Mouse (Mus musculus) C2C12 (cell line): ENCODE measurements around the gene Lmln. TPM values are rescaled to one million over a fixed set of nuclear protein-coding genes. Genes with fewer than 3 reads are reported as not detected.

Source experiments
- H3K27me3 ChIP-seq: one replicate; pipeline ENCODE4 v1.6.1; 2011; ENCODE audit not compliant: control insufficient read depth, insufficient read depth, insufficient read length
- H3K36me3 ChIP-seq: one replicate; pipeline ENCODE4 v1.6.1; 2011; ENCODE audit not compliant: control insufficient read depth, insufficient read depth
- H3K4me3 ChIP-seq: one replicate; pipeline ENCODE4 v1.5.1; 2011; ENCODE audit warnings: mild to moderate bottlenecking, control low read depth; ENCODE audit not compliant: poor library complexity, insufficient read depth, severe bottlenecking
- H3K79me2 ChIP-seq: one replicate; pipeline ENCODE4 v1.6.1; 2011; ENCODE audit not compliant: control insufficient read depth, insufficient read depth
- H3K79me3 ChIP-seq: one replicate; pipeline ENCODE4 v1.6.1; 2011; ENCODE audit warnings: low read depth, control low read depth
- H3ac ChIP-seq: one replicate; pipeline ENCODE3; 2011; ENCODE audit warnings: low read depth; ENCODE audit not compliant: control insufficient read depth, insufficient read length
- CEBPB ChIP-seq: IDR thresholded peaks from one replicate; pipeline ENCODE4 v1.6.1; 2011; ENCODE audit warnings: low read depth, mild to moderate bottlenecking, control low read depth, moderate library complexity
- CTCF ChIP-seq: IDR thresholded peaks from one replicate; pipeline ENCODE4 v1.5.1; 2011; ENCODE audit not compliant: control insufficient read depth, insufficient read depth, insufficient read length
- FOSL1 ChIP-seq: IDR thresholded peaks from one replicate; pipeline ENCODE4 v1.8.0; 2011; ENCODE audit warnings: mild to moderate bottlenecking, low read length; ENCODE audit not compliant: poor library complexity, insufficient read depth, severe bottlenecking
- MAX ChIP-seq: IDR thresholded peaks from one replicate; pipeline ENCODE4 v1.6.1; 2011; ENCODE audit warnings: mild to moderate bottlenecking, control low read depth
- MYOD1 ChIP-seq: IDR thresholded peaks from one replicate; pipeline ENCODE4 v1.6.1; 2011; ENCODE audit warnings: low read depth; ENCODE audit not compliant: control insufficient read depth, insufficient read length
- MYOG ChIP-seq: IDR thresholded peaks from one replicate; pipeline ENCODE4 v1.6.1; 2011; ENCODE audit not compliant: control insufficient read depth, insufficient read length; ENCODE audit errors: extremely low read depth
- USF1 ChIP-seq: IDR thresholded peaks from one replicate; pipeline ENCODE4 v1.6.1; 2011; ENCODE audit warnings: low read depth, mild to moderate bottlenecking, control low read depth, moderate library complexity
- polyA plus RNA-seq: library from polyadenylated mRNA; unstranded; fragments of >200 nt; fragmentation: generic; extraction: Trizol; gene quantifications from one replicate; pipeline ENCODE4 v1.2.1, GENCODE M21; 2012; ENCODE audit warnings: missing spikeins

The Lmln gene
- polyA plus RNA-seq, 1 experiment, result 1.2 TPM

DNA sequence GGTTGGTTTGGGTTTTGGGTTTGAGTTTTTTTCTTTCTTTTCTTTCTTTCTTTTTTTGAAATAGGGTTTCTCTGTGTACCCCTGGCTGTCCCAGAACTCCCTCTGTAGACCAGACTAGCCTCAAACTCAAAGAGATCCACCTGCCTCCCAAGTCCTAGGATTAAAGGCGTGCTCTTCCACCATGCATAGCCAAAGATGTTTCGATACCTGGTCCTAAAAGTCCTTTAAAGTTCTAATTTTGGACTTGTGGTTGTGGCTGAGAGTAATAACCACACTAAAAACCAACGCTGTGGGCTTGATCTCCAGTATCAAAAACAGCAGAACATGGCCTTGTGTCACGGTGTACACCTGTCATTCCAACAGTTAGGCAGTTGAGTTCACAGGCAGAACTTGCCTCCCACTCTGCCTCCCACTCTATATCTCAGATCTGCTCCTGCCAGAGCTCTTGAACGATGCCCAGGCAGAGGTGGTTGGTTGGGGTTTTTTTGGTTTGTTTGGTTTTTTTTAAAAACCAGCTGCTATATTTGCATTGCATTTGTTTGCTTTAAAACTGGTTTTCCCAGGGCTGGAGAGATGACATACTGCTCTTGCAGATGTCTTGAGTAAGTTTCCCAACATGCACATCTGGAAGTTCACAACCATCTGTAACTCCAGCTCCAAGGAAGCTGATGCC, 44.5 kb upstream of the Lmln start:
- no peaks in the 10 kb centered on the region for H3K27me3 ChIP-seq
- no peaks in the 10 kb centered on the region for H3K79me3 ChIP-seq
- H3K79me2 ChIP-seq, result no peaks in the 10 kb centered on the region
- H3ac ChIP-seq, result no peak overlapping the region
- TF ChIP-seq FOSL1 (no peak), CEBPB (no peak), MYOG (no peak), MAX (no peak), MYOD1 (no peak), USF1 (no peak), CTCF (no peak)
- no peak overlapping the region for H3K4me3 ChIP-seq
- H3K36me3 ChIP-seq, result peaks cover 26% of the 10 kb centered on the region

GRCm38 (mm10) chr16:33019117-33019770, 43.1 kb upstream of the Lmln start:
- H3K79me3 ChIP-seq, result no peaks in the 10 kb centered on the region
- H3K27me3 ChIP-seq, result no peaks in the 10 kb centered on the region
- H3K79me2 ChIP-seq, result no peaks in the 10 kb centered on the region
- TF ChIP-seq CTCF (no peak), CEBPB (no peak), MAX (no peak), MYOD1 (no peak), MYOG (no peak)
- H3K36me3 ChIP-seq, result peaks cover 11% of the 10 kb centered on the region
- no peak overlapping the region for H3K4me3 ChIP-seq
- H3ac ChIP-seq, result no peak overlapping the region

DNA sequence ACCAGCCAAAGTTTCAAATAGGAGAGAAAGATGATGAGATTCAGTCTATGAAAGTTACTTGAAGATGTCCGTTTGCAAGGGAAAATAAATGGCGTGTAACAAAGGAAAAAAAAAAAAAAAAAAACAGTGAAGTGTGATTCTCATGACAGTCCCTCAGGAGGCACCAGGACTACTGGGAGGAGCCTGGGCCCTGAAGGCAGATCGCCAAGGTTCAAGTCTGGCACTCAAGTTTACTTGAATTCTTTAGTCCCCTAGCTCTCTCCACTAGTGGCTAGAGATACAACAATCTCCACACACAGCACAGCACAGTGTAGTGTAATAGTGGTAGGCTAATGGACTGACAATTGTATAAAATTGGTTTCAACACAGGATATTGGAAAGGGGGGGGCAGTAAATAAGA, 40.9 kb upstream of the Lmln start:
- TF ChIP-seq CTCF (no peak), MYOG (no peak), CEBPB (no peak), USF1 (no peak), MYOD1 (no peak), MAX (no peak), FOSL1 (no peak)
- Histone ChIP-seq H3K27me3 (no peaks in the 10 kb centered on the region), H3K79me2 (no peaks in the 10 kb centered on the region), H3K79me3 (no peaks in the 10 kb centered on the region), H3ac (no peak overlapping the region), H3K36me3 (peaks cover 1% of the 10 kb centered on the region), H3K4me3 (no peak overlapping the region)

DNA sequence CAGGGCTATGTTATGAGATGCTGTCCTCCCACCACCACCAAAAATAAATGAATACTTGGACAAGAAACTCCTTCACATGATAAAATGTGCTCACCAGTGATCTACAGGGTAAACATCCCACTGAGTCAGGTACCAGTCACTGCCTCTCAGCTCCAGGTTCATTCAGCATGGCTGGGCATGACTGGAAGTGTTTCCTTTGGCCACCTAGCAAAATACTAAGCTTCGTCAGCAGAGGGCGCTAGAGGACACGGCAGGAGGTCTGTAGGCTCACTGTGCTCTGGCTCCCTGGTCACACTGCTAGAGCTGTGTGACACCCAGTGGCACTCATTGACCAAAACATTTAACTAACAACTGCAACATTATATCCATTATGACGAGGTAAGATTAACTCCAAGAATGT, 38.6 kb upstream of the Lmln start:
- Histone ChIP-seq H3K79me2 (no peaks in the 10 kb centered on the region), H3K27me3 (no peaks in the 10 kb centered on the region), H3ac (no peak overlapping the region), H3K4me3 (no peak overlapping the region), H3K79me3 (no peaks in the 10 kb centered on the region), H3K36me3 (no peaks in the 10 kb centered on the region)
- no peak for TF ChIP-seq MYOG
- peak; percentile 91 for TF ChIP-seq CTCF

DNA sequence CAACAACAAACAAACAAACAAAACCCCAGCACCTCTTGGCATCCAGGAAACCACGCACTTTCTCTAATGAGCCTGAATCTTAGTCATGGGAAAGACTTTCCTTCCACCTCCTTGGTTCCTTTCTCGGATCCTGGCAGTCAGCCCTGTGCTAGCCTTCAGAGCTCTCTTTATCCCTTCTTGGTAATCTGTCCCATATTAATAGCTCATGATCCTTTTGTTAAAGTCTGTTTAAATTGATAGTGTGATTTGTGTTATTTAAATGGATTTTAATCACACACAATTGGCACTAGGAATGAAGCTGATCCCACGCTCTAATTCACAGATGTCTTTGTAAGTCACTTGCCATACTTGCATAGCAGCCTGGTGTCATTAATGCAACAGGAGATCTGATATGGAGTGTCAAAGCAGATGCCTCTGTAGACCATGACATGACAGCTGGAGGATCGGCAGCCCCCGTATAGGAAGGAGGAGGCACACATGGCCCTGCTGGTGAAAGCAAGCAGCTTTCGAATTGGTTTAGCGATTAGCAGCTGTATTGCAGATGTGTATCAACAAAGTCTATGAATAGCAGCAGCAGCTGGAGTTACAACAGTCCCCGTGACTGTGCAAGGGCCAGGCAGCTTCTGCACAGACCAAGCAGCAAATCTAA, 37.7 kb upstream of the Lmln start:
- TF ChIP-seq FOSL1 (no peak), MAX (no peak), MYOD1 (no peak), CTCF (no peak), CEBPB (no peak), USF1 (no peak), MYOG (no peak)
- H3K79me3 ChIP-seq, result no peaks in the 10 kb centered on the region
- no peak overlapping the region for H3K4me3 ChIP-seq
- no peaks in the 10 kb centered on the region for H3K36me3 ChIP-seq
- no peak overlapping the region for H3ac ChIP-seq
- no peaks in the 10 kb centered on the region for H3K79me2 ChIP-seq
- H3K27me3 ChIP-seq, result no peaks in the 10 kb centered on the region

GRCm38 (mm10) chr16:33026357-33026756, 36.0 kb upstream of the Lmln start:
- no peak for TF ChIP-seq USF1
- no peak for TF ChIP-seq MYOD1
- H3K4me3 ChIP-seq, result no peak overlapping the region
- no peaks in the 10 kb centered on the region for H3K79me2 ChIP-seq
- H3K27me3 ChIP-seq, result no peaks in the 10 kb centered on the region
- no peaks in the 10 kb centered on the region for H3K36me3 ChIP-seq
- no peak overlapping the region for H3ac ChIP-seq
- no peaks in the 10 kb centered on the region for H3K79me3 ChIP-seq
